Mouse (Mus musculus): ENCODE results near the gene Aars2.

- no peak for TF ChIP-seq POLR2A (IDR thresholded peaks at IDR 0.05; ENCODE audit: low read depth, low read length)
- no peak for TF ChIP-seq CTCF (IDR thresholded peaks at IDR 0.05; ENCODE audit: borderline replicate concordance, insufficient read depth, low read length)
Observed at GRCm38 (mm10) chr17:45474146-45474545, 32.5 kb upstream of the Aars2 start.

Data from embryonic fibroblast, embryonic 13.5 days (primary cell).